Mouse (Mus musculus) layer of hippocampus, postnatal 25 days (tissue): ENCODE measurements around the gene Slc2a3. TPM values are rescaled to one million over a fixed set of nuclear protein-coding genes. Genes with fewer than 3 reads are reported as not detected.

Source experiments
- DNase-seq, 2 experiments: peaks; one replicate each; pipeline ENCODE4 v3.0.0; 2022; ENCODE audit warnings: mixed read lengths in 2 of 2, low spot score in 1 of 2; ENCODE audit errors: extremely low spot score in 1 of 2
- total RNA-seq, 2 experiments: library from RNA; stranded (reverse); gene quantifications; 2 replicates each; pipeline ENCODE4 v1.2.3; 2021

Gene Slc2a3
- total RNA-seq = 100 to 1,000 TPM; 115 to 119 TPM

GRCm38 (mm10) chr6:122801301-122801800 is at the start of gene Slc2a3:
Gene Slc2a3, minus strand, starts transcription at chr6:122801640.
- peak; percentile 53 to 56 for DNase-seq

- no peak for DNase-seq
Measured at GRCm38 (mm10) chr6:122843759-122844158, 42.3 kb upstream of the Slc2a3 start.

GRCm38 (mm10) chr6:122837539-122837938 is 36.1 kb upstream of the Slc2a3 start:
- no peak for DNase-seq

GRCm38 (mm10) chr6:122836974-122837373 is 35.5 kb upstream of the Slc2a3 start:
- no peak for DNase-seq

DNA sequence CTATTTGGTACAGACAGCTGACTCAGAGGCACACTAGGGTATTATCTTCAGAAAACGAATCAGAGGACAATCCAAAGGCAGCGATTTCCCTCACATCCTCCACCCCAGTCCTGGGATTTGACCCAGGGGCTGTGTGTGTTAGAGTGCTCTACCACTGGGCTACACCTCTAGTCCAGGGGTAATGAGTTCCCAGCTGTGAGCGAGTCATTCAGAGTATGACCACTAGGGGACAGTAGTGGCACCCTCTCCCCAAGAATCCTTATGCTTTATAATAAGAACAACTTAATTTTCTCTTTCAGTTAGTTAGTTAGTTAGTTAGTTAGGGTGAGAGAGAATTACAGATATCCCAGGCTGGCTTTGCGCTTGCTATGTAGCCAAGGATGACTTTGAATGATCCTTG is 32.9 kb upstream of the Slc2a3 start:
- peak in 1 of 2 experiments; percentile 46 for DNase-seq

DNA sequence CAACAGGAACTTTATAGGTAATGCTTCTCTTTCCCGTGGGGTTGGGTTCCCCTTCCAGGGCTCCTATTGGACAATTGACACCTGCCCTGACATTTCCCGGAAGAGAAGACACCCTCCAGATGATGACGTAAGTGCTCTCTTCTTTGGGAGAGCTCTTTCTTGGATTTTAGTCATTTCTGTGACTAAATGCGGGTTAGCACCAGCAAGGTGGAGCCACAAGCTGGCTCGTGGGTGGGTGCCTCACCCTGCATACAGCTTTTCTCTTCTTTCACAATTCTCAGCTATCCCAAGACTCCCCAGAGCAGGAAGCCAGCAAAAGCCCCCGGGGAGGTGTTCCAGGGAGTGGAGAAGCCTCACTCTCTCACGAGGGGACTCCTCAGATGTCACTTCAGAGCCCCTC is 31.4 kb upstream of the Slc2a3 start:
- DNase-seq = no peak

DNA sequence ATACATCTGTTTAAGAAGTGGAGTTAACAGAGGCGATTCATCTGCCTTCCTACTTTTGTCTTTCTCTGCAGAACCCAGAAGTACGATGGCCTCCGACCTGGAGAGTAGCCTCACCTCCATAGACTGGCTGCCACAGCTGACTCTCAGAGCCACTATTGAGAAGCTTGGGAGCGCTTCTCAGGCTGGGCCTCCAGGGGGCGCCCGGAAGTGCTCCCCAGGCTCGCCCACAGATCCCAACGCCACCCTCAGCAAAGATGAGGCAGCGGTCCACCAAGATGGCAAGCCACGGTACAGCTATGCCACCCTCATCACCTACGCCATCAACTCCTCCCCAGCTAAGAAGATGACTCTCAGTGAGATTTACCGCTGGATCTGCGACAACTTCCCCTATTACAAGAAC is 26.6 kb upstream of the Slc2a3 start:
- peak in 1 of 2 experiments; percentile 35 for DNase-seq

- peak; percentile 57 to 60 for DNase-seq
Measured at GRCm38 (mm10) chr6:122825923-122826742, 24.7 kb upstream of the Slc2a3 start.

DNA sequence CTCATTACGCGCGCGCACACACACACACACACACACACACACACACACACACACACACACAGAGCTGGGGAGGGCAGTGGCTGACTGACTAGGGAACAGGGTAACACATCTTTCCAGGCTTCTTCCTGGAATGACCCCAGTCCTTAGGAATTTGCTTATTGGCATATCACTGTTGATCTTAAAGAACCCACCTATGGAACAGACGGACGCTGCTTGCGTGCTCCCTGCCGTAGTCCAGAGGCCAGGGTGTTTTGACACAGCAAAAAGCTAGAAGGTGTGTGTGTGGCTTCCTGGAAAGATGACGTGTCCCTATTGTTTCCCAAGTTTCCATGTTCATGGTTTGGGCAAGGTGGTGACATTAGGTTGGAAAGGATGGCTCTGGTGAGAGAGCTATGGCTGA is 23.7 kb upstream of the Slc2a3 start:
- no peak for DNase-seq

GRCm38 (mm10) chr6:122824086-122824485 is 22.6 kb upstream of the Slc2a3 start:
- DNase-seq = no peak

DNA sequence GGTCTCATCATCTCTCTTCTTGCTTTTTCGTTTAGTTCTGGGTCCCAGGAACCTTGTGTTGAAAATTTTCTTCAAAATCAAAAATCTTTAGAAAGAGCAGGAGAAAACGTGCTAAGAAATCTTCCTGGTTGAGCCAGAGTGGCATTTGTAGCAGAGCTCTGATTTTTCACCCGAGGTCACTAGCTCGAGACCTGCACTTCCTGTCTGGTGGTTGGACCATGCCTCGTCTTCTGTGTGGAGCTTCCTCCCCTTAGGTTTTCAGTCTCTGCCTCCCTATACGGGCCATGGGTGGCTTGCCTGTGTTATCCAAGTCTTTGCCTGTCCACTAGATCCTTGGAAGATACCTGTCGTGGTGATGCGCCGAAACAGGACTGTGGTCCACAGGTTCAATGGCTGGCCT is 20.4 kb upstream of the Slc2a3 start:
- no peak for DNase-seq

DNA sequence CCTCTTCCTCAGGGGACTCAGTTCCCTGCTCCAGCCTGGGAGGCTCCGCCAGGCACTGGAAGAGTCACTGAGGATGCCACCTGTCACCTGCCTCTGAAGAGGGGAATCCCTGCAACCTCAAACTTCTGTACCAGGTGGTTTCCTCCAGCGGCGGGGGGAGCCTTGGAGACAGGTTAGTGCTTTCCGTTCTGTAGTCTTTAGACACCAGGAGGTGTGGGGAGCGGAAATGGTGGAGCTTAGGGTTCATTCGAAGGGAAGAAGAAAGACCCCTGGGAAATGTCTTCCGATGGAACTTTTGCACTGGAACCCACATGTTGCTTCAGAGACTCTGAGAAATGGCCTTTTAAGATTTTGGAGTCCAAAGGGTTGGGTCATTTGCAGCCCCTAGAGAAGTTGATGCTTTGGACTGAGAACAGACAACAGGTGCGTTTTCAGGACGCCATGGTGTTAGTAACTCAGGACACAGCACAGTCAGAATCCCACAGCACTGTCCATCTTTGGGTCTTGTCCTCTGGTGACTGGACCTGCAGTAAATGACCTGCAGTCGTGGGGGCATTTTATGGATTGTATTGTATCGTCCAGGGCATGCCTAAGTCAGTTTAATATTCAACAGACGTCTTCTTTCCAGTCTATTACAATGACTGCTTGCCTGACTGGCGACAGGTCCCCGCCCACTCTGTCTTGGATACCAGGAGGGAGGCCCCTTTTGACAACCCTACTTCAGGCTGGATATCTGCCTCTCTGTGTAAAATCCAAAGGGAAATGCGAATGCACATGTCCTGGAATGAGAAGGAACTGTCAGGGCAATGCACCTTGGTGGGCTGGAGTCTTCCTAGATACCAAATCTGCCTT is 19.6 kb upstream of the Slc2a3 start:
- DNase-seq = no peak

GRCm38 (mm10) chr6:122820071-122820798 is 18.8 kb upstream of the Slc2a3 start:
- DNase-seq = peak in 1 of 2 experiments; percentile 32

DNA sequence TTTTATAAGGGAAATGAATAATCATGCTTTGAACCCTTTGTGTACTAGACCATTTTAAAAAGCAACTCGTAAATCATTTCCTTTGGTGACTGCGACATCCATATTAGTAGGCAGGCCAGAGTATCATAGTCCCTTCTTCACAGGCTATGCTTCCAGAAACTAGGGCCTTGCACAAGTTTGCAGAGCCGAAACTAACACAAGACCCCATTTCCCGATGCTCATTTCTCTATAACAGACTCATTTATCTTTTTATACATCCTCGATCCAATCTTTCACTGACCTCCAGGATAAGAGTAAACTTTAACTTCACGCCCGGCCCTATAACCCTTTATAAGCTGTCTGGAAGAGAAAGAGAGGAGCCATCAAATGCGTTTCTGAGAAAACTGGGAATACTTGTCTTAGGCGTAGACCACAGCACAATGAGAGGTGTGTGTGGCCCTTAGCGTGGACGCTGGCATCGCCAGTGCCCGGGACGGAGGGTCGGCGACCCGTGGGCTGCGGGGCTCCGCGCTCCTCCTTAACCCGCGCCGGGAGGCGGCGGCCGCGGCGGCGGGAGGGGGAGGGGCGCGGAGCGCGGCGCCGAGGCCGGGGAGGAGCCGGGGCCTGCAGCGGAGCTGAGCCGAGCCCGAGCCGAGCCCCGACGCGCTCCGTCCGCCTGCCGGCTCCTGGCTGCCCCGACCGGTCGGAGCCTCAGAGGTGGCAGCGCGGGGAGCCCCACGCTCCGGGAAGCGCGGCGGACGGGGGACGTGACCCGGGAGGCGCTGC is 18.0 kb upstream of the Slc2a3 start, which contains the start of gene Foxj2:
Gene Foxj2 (plus strand): TSS at position 609 of the 765 bp plus-strand sequence.
- DNase-seq = peak; percentile 62 to 73

GRCm38 (mm10) chr6:122813640-122814039 is 12.2 kb upstream of the Slc2a3 start:
- DNase-seq = no peak

- DNase-seq = no peak
Measured at GRCm38 (mm10) chr6:122812716-122813115, 11.3 kb upstream of the Slc2a3 start.

GRCm38 (mm10) chr6:122811771-122812600 is 10.5 kb upstream of the Slc2a3 start:
- no peak for DNase-seq

GRCm38 (mm10) chr6:122811280-122811652 is 9.8 kb upstream of the Slc2a3 start:
- peak in 1 of 2 experiments; percentile 78 for DNase-seq
